Mouse (Mus musculus) right cerebral cortex, adult 18-20 months (tissue): ENCODE results near the gene Smim27.

Experiments
- DNase-seq: peaks from one replicate; pipeline ENCODE4 v3.0.0; 2022; ENCODE audit warnings: mixed read lengths

Smim27 gene

DNA sequence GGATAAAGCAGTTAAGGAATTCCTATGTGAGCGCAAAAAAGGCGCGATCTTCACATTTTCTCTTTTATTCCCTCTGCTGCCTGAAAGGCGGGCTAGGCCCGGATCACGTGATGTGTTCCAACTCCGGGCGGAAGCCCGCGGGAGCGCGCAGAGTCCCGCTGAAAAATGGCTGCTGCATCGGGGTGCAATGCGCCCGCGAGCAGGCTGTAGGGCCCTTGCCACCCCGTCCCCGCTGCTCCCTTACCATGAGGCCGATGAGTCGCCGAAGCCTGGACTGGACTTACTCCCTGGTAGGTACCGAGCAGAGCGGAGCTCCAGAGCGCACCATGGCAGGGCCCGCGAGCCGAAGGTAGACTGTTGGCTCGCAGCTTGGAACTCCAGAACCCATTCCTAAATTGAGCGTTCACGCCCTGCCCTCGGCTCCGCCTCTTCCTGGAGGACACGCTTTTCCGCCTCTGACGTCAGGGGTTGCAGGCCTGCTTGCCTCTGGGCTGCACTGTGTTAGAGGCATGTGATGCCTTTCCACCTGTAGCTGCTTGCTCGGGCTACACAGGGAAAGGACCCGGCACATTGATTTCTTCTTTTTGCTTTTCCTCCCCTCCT, at the start of gene Smim27, which contains the start of gene Topors:
Smim27 (plus strand) TSS at position 150 of the 603 bp plus-strand sequence.
Topors (minus strand) TSS at position 421 of the 603 bp plus-strand sequence.
- DNase-seq = peak; percentile 96

DNA sequence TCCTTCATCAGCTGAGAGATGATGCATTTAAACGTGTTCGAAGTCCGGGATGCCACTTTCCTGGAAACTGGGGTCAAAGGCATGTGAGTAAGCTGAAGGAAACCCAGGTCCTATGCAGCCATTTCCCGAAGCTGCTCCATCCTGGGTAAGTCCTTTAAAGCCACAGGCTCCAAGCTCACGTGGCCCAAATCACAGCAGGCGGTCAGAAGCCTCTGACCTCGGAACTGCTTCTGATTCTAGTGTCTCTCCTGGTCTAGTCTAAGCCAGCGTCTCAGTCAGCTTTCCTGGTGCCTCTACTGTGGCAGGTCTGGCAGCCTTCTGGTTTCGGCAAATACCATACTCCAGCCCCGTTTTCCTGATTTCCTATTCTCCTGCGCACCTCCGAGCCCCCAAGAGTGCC, 48.9 kb upstream of the Smim27 start:
- DNase-seq = no peak

DNA sequence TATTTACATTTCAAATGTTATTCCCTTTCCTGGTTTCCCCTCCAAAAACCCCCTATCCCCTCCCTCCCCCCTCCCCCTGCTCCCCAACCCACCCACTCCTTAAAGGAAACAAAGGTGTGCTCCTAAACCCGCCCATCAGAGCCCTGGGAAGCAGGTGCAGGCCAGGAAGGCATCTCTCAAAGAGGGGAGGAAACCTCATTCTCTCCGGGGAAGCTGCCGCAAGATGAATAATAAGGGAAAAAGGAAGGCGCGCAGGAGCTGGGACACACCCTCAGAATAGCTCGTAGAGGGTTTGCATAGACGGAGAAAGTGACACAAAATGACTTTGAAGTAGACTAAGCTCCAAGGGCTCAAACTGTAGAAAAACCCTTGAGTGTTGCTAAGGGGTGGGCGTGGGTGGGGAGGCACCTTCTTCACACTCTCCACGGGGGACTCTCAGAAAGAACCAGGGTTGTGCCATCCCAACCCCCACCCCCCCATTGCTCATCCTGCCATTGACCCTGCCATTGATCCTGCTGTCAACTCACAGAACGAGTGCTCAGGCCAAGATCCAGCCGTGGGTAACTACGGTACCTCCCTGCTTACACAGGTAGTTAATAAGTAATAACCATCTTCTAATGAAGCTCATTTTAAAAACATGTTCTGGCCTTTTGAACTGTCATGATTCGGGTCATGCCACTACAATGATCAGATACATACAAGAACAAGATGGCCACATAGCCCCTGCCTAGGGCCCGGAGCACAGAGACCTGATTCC, 48.2 kb upstream of the Smim27 start:
- DNase-seq = no peak

GRCm38 (mm10) chr4:40221876-40222585, 47.3 kb upstream of the Smim27 start:
- no peak for DNase-seq

DNA sequence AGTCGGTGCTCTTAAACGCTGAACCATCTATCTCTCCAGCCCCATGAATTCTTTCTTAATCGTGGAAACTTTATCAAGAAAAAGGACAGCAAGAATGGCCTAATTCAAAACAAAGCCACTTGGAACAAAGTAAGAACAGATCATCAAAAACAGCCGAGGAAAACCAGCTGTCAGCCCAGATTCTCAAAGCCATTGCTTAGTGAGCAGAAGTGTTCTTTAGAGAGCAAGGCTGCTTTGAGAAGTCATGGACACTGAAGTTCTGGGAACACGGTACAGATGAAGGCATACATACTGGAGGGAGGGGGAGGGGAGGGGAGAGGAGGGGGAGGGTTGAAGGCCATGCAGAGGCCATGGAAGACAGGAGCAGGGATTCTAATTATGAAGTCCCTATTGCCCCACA, 43.3 kb upstream of the Smim27 start:
- no peak for DNase-seq

- no peak for DNase-seq
These were observed 42.2 kb upstream of the Smim27 start for GRCm38 (mm10) chr4:40227131-40227530.

DNA sequence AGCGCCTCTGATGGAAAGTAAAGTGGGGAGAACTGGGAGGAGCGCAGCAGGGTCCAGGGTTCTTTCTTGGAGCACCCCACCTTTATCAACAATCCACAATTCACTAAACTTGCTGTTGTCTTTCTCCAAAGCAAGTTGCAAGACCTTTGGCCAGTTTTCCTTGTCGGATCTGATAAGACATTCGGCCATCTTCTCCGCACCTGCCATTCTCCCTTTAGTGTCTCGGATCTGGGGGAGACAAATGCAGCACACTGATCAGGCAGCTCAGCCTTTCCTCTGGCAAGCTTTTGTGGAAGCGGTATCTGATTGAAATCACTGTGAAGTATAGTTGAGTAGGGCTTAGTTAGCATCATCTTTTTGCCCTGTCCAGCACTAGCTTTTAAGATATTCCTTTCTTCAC, 41.5 kb upstream of the Smim27 start:
- DNase-seq = no peak

DNA sequence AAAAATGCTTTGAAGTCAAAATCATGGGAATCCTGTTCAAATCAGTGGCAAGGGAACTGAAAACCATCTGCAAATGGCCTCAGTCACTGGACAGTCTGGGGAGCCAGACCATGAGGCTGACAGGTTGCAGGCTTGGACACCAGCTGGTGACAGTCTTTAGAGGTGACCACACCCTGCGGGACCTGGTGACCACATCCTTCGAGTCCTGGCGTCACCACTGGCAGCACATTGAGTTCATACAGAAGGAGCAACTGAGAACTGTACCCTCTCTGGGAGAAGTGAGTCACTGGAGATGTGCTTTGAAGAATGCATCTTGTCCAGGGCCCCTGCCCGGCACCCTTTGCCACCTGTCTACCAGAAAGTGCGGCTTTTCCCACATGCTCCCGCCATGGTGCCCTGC, 39.7 kb upstream of the Smim27 start:
- no peak for DNase-seq

GRCm38 (mm10) chr4:40233062-40233664, 36.2 kb upstream of the Smim27 start:
- DNase-seq = no peak

GRCm38 (mm10) chr4:40234256-40234655, 35.1 kb upstream of the Smim27 start:
- DNase-seq = no peak

DNA sequence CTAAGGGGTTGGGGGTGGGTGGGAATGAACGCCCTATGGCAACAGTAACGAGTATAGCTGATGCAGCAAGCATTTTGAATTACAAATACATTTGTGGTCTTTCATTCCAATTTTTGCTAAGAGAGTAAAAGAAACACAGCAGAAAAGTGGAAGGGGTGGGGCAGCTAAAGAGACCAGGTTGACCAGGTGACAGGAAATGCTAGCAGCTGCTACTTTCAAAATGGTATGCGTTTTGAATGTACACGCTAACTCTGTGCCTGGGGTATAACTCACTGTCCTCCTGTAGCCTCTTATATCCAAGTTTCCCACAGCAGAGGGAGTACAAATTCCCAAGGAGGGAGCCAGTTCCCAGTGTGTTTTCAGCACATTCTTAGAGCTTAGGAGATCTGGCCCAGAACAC, 32.5 kb upstream of the Smim27 start:
- DNase-seq = no peak

- DNase-seq = no peak
These were observed 30.6 kb upstream of the Smim27 start for GRCm38 (mm10) chr4:40238483-40239408.

GRCm38 (mm10) chr4:40239409-40240271, 29.7 kb upstream of the Smim27 start, which contains the start of gene Ddx58:
Gene Ddx58 (minus strand): TSS chr4:40239828.
- DNase-seq = no peak

DNA sequence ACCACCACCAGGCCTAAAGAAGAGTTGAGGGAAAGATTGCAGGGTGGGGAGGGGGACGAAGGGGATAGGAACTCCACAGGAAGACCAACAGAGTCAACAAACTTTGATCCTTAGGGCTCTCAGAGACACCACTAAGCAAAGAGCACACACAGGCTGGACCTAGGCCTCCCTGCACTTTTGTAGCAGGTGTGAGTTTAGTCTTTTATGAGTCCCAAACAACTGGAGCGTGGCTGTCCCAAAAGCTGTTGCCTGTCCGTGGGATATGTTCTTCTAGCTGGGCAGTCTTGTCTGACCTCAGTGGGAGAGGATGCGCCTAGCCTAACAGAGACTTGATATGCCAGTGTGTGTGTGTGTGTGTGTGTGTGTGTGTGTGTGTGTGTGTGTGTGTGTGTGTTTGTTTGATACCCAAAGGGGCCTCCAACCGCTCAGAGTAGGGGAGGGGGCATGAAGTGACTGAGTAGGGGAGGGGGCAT, 29.1 kb upstream of the Smim27 start:
- no peak for DNase-seq

- DNase-seq = no peak
These were observed 27.5 kb upstream of the Smim27 start for GRCm38 (mm10) chr4:40241928-40242327.

GRCm38 (mm10) chr4:40243006-40243405, 26.4 kb upstream of the Smim27 start:
- no peak for DNase-seq

- DNase-seq = no peak
These were observed 25.3 kb upstream of the Smim27 start for GRCm38 (mm10) chr4:40244035-40244434.

DNA sequence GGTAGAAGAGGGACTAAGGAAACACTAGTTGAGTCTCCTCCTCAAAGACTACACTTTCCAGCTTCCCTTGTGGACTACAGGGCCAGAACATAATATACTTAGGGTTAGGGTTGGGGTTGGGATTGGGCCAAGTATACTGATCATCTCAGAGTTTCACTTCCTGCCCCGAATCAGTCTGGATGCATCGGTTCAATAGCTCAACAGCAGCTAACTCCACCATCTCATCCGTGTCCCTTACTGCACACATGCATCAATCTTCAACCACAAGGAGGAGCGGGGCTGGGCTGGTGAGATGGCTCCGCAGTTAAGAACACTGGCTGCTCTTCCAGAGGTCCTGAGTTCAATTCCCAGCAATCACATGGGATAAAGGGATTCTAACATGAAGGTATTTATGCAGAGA, 18.4 kb upstream of the Smim27 start:
- DNase-seq = no peak

GRCm38 (mm10) chr4:40253766-40254165, 15.6 kb upstream of the Smim27 start:
- no peak for DNase-seq

- DNase-seq = no peak
These were observed 14.8 kb upstream of the Smim27 start for GRCm38 (mm10) chr4:40254385-40255103.
